Mouse (Mus musculus): ENCODE measurements around the gene Ube2v1.
"Not testable (repeated sequence)": the region's sequence is repeated elsewhere in the genome, so short reads cannot be mapped to it uniquely, and the experiment has no call there.

- not testable (repeated sequence) for TF ChIP-seq GATA1, TAL1 (IDR thresholded peaks at IDR 0.05; ENCODE audit: low read length)
These were observed 18.6 kb downstream of the Ube2v1 start for GRCm38 (mm10) chr2:167613335-167613734.

All from erythroblast, embryonic 14.5 days (primary cell).